Mouse (Mus musculus) c-Kit-positive CD71-positive TER-119-negative erythroid progenitor cells, embryonic 14.5 days (primary cell): Measurements from ENCODE around the gene Olfr1373.

Experiments
- DNase-seq: peaks from one replicate; pipeline ENCODE4 v3.0.0-alpha.2; 2013; ENCODE audit warnings: low read depth

The Olfr1373 gene

GRCm38 (mm10) chr11:52106037-52106436 lies 39.3 kb downstream of the Olfr1373 start:
- no peak for DNase-seq

- no peak for DNase-seq
Measured at GRCm38 (mm10) chr11:52105503-52105902, 39.8 kb downstream of the Olfr1373 start.

DNA sequence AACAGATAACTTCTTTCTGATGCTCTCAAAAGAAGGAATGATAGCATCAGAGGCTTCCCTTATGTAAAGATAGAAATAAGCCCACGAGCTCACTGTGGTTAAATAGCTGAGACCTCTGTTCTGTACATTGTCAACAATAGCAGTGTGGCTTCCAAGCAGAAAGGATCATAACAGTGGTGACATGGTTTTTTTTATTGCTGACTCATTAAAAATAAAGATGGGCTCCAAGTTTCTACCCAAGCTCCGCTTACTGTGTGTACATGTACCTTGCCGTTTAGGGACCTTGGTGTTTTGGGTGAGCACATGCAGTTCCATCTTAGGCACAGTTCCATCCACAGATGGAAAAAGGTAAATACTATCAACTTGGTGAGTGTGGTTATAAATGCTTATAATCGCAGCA lies 42.4 kb downstream of the Olfr1373 start:
- DNase-seq = no peak

DNA sequence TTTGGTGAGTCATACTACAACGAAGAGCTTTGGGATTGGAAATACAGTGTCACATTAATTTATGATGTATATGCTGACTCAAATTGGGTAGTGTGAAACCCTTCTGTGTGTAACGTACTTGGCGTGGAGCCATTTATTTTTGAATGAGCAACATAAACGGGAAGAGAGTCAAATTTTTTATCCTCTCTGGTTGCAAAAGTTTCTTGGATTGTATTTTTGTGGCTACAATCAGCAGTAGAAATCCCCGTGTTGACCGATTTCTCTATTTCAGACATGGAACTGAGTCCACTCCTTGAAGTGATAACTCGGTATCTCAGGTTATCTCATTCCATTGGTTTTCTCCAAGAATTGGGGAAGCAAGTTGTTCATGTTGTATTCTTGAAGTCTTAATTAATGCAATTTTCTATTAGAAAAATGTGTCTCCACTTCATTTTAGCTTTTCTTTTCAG lies 45.5 kb downstream of the Olfr1373 start:
- no peak for DNase-seq

GRCm38 (mm10) chr11:52099031-52099761 lies 46.1 kb downstream of the Olfr1373 start:
- DNase-seq = no peak

GRCm38 (mm10) chr11:52098398-52098946 lies 46.9 kb downstream of the Olfr1373 start, which contains the start of gene Ppp2ca:
TSS of gene Ppp2ca (plus strand) at chr11:52098681.
- peak; percentile 98 for DNase-seq

- DNase-seq = no peak
Measured at GRCm38 (mm10) chr11:52097596-52097995, 47.7 kb downstream of the Olfr1373 start.

DNA sequence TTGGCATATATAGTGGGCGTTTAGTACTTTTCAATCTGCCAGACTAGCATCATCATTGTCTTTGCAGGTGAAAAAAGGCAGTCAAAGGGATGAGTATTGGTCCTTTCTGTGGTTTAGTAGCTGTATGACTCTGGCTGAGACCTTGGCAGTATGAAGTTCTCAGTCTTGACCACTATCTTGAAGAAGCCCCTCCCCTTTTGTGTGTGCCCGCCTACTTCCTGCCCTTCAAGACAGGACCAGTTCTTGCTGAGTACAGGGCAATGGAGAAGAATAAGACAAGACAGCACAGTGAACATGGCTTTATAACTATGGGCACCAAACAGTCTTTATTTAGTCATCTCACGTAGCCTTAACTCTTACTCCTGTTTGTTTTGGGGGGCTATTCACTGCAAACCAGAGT lies 48.3 kb downstream of the Olfr1373 start:
- no peak for DNase-seq
